Mouse (Mus musculus): Measurements from ENCODE around the gene Hist1h4c. TPM values are rescaled to one million over a fixed set of nuclear protein-coding genes. Genes with fewer than 3 reads are reported as not detected.

The Hist1h4c gene
- polyA plus RNA-seq, 1 experiment, result not detected

- TF ChIP-seq CTCF (IDR thresholded peaks at IDR 0.05; ENCODE audit: low read depth, low read length) (no peak), POLR2A (IDR thresholded peaks at IDR 0.05; ENCODE audit: borderline replicate concordance, low read depth, low read length) (no peak)
- no peak overlapping the region for H3K4me3 ChIP-seq (ENCODE audit: insufficient read depth, low read length)
- H3K27ac ChIP-seq (ENCODE audit: insufficient read depth, low read depth, low read length), result no peak overlapping the region
- peaks cover 26% of the 10 kb centered on the region for H3K4me1 ChIP-seq (ENCODE audit: control insufficient read depth, insufficient read depth, low read length)
Observed at GRCm38 (mm10) chr13:23687181-23687580, 11.1 kb downstream of the Hist1h4c start.

- no peak for TF ChIP-seq POLR2A (IDR thresholded peaks at IDR 0.05; ENCODE audit: borderline replicate concordance, low read depth, low read length)
- Histone ChIP-seq H3K4me3 (ENCODE audit: insufficient read depth, low read length) (peak overlapping the region; percentile 59), H3K27ac (ENCODE audit: insufficient read depth, low read depth, low read length) (peak overlapping the region; percentile 92), H3K4me1 (ENCODE audit: control insufficient read depth, insufficient read depth, low read length) (peaks cover 24% of the 10 kb centered on the region)
Observed at GRCm38 (mm10) chr13:23685966-23686365, 12.3 kb downstream of the Hist1h4c start.

GRCm38 (mm10) chr13:23685121-23685861 is 13.0 kb downstream of the Hist1h4c start:
- Histone ChIP-seq H3K4me3 (ENCODE audit: insufficient read depth, low read length) (peak overlapping the region; percentile 59), H3K27ac (ENCODE audit: insufficient read depth, low read depth, low read length) (peak overlapping the region; percentile 92), H3K4me1 (ENCODE audit: control insufficient read depth, insufficient read depth, low read length) (peaks cover 20% of the 10 kb centered on the region)
- TF ChIP-seq CTCF (IDR thresholded peaks at IDR 0.05; ENCODE audit: low read depth, low read length), result no peak
- TF ChIP-seq POLR2A (IDR thresholded peaks at IDR 0.05; ENCODE audit: borderline replicate concordance, low read depth, low read length), result no peak

- H3K4me1 ChIP-seq (ENCODE audit: control insufficient read depth, insufficient read depth, low read length), result peaks cover 16% of the 10 kb centered on the region
- peak overlapping the region; percentile 68 for H3K4me3 ChIP-seq (ENCODE audit: insufficient read depth, low read length)
- H3K27ac ChIP-seq (ENCODE audit: insufficient read depth, low read depth, low read length), result peak overlapping the region; percentile 92
Observed at GRCm38 (mm10) chr13:23684295-23684945, 13.8 kb downstream of the Hist1h4c start.

- Histone ChIP-seq H3K27ac (ENCODE audit: insufficient read depth, low read depth, low read length) (peak within 1 kb of the TSS; percentile 92), H3K4me1 (ENCODE audit: control insufficient read depth, insufficient read depth, low read length) (peaks cover 13% of the 10 kb centered on the region), H3K4me3 (ENCODE audit: insufficient read depth, low read length) (peak within 1 kb of the TSS; percentile 68)
- TF ChIP-seq POLR2A (IDR thresholded peaks at IDR 0.05; ENCODE audit: borderline replicate concordance, low read depth, low read length) (no peak), CTCF (IDR thresholded peaks at IDR 0.05; ENCODE audit: low read depth, low read length) (no peak)
Observed at GRCm38 (mm10) chr13:23683755-23684281, 14.4 kb downstream of the Hist1h4c start, which contains the start of the genes Hist1h2ac and Hist1h2bc. Gene Hist1h2ac, minus strand, starts transcription at chr13:23683948. Gene Hist1h2bc, plus strand, starts transcription at chr13:23684199.

GRCm38 (mm10) chr13:23682947-23683754 is 15.1 kb downstream of the Hist1h4c start:
- H3K4me3 ChIP-seq (ENCODE audit: insufficient read depth, low read length), result peak overlapping the region; percentile 49
- H3K27ac ChIP-seq (ENCODE audit: insufficient read depth, low read depth, low read length), result peak overlapping the region; percentile 80
- peaks cover 13% of the 10 kb centered on the region for H3K4me1 ChIP-seq (ENCODE audit: control insufficient read depth, insufficient read depth, low read length)

- Histone ChIP-seq H3K27ac (ENCODE audit: insufficient read depth, low read depth, low read length) (peak overlapping the region; percentile 80), H3K4me3 (ENCODE audit: insufficient read depth, low read length) (peak overlapping the region; percentile 44), H3K4me1 (ENCODE audit: control insufficient read depth, insufficient read depth, low read length) (peaks cover 11% of the 10 kb centered on the region)
- no peak for TF ChIP-seq CTCF (IDR thresholded peaks at IDR 0.05; ENCODE audit: low read depth, low read length)
- no peak for TF ChIP-seq POLR2A (IDR thresholded peaks at IDR 0.05; ENCODE audit: borderline replicate concordance, low read depth, low read length)
Observed at GRCm38 (mm10) chr13:23682623-23682946, 15.7 kb downstream of the Hist1h4c start.

GRCm38 (mm10) chr13:23681990-23682582 is 16.2 kb downstream of the Hist1h4c start:
- no peak for TF ChIP-seq CTCF (IDR thresholded peaks at IDR 0.05; ENCODE audit: low read depth, low read length)
- no peak for TF ChIP-seq POLR2A (IDR thresholded peaks at IDR 0.05; ENCODE audit: borderline replicate concordance, low read depth, low read length)
- H3K27ac ChIP-seq (ENCODE audit: insufficient read depth, low read depth, low read length), result peak overlapping the region; percentile 17; the same call in 1 of the 2 replicates
- no peak overlapping the region for H3K4me3 ChIP-seq (ENCODE audit: insufficient read depth, low read length)

GRCm38 (mm10) chr13:23662536-23662935 is 35.7 kb downstream of the Hist1h4c start:
- TF ChIP-seq CTCF (IDR thresholded peaks at IDR 0.05; ENCODE audit: low read depth, low read length) (no peak), POLR2A (IDR thresholded peaks at IDR 0.05; ENCODE audit: borderline replicate concordance, low read depth, low read length) (no peak)
- Histone ChIP-seq H3K4me3 (ENCODE audit: insufficient read depth, low read length) (no peak overlapping the region), H3K27ac (ENCODE audit: insufficient read depth, low read depth, low read length) (no peak overlapping the region), H3K4me1 (ENCODE audit: control insufficient read depth, insufficient read depth, low read length) (peaks cover 19% of the 10 kb centered on the region)

More at GRCm38 (mm10) chr13:23681990-23682582, 16.2 kb downstream of the Hist1h4c start:
- H3K4me1 ChIP-seq (ENCODE audit: control insufficient read depth, insufficient read depth, low read length), result peaks cover 11% of the 10 kb centered on the region

Data from bone marrow macrophage, adult 2 months (primary cell).